Mouse (Mus musculus): ENCODE measurements around the gene Cadm1. TPM values are rescaled to one million over a fixed set of nuclear protein-coding genes. Genes with fewer than 3 reads are reported as not detected.

Cadm1 gene
- polyA plus RNA-seq, 1 experiment from 2014 or later: 7.4 TPM

DNA sequence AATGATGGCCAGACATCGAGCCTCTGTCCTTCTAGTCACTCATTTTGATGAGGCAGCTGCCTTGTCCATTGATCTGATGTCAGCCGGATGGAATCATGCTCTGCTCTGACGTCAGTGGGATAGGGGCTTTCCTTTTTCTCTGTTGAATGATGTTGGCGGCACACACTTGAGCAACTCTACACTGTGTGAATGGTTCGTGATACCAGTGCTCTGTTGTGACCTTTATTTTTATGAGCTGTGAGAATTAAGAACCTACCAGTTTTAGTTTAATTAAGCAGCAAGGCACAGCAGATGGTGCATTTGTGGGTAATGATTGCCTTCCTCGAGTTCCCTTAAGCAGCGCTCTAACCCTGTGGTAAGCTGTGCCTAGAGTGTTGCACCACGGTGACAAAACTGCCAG, 181.0 kb downstream of the Cadm1 start:
- Histone ChIP-seq H3K4me2 (no peak overlapping the region), H3K9me3 (replicated peaks) (no peaks in the 10 kb centered on the region), H3K27ac (no peak overlapping the region), H3K9ac (no peak overlapping the region), H3K36me3 (no peaks in the 10 kb centered on the region), H3K27me3 (no peaks in the 10 kb centered on the region), H3K4me3 (replicated peaks) (no peak overlapping the region), H3K4me1 (replicated peaks) (no peaks in the 10 kb centered on the region)
- 64% methylated on average over 8 of the region's 8 CpGs for WGBS (ENCODE audit: insufficient replicate concordance)
- DNase-seq (no peak), ATAC-seq (ENCODE audit: low read depth) (no peak)

DNA sequence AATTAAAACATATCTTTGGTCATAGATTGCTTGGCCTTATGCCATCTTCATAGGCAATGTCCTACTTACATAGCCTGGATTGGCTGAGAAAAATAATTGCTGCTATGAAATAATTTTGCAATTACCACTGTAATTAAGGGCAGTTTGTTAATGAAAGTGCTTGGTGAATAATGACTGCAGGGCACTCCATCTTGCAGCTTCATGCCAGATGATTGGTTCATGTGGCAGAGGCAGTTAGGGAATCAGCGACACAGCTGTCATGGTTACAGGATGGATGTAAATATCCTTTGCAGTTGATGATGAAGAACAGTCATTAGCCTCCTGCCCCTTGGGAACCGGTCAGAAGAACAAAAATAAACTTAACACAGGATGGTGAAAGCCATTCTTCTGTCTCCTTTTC, 184.6 kb downstream of the Cadm1 start:
- Histone ChIP-seq H3K9ac (no peak overlapping the region), H3K4me2 (no peak overlapping the region), H3K36me3 (no peaks in the 10 kb centered on the region), H3K27me3 (no peaks in the 10 kb centered on the region), H3K27ac (no peak overlapping the region), H3K4me3 (replicated peaks) (no peak overlapping the region), H3K4me1 (replicated peaks) (no peaks in the 10 kb centered on the region), H3K9me3 (replicated peaks) (no peaks in the 10 kb centered on the region)
- ATAC-seq (ENCODE audit: low read depth) (no peak), DNase-seq (no peak)
- WGBS (ENCODE audit: insufficient replicate concordance): 65% methylated on average over 2 of the region's 2 CpGs

GRCm38 (mm10) chr9:47715415-47715814, 185.4 kb downstream of the Cadm1 start:
- Histone ChIP-seq H3K9me3 (replicated peaks) (no peaks in the 10 kb centered on the region), H3K27ac (no peak overlapping the region), H3K4me2 (no peak overlapping the region), H3K36me3 (no peaks in the 10 kb centered on the region), H3K4me3 (replicated peaks) (no peak overlapping the region), H3K4me1 (replicated peaks) (no peaks in the 10 kb centered on the region), H3K9ac (no peak overlapping the region), H3K27me3 (no peaks in the 10 kb centered on the region)
- DNase-seq: no peak
- ATAC-seq (ENCODE audit: low read depth): no peak
- 57% methylated on average over 3 of the region's 3 CpGs for WGBS (ENCODE audit: insufficient replicate concordance)

GRCm38 (mm10) chr9:47716883-47717282, 186.9 kb downstream of the Cadm1 start:
- H3K4me3 ChIP-seq (replicated peaks): no peak overlapping the region
- H3K9me3 ChIP-seq (replicated peaks): no peaks in the 10 kb centered on the region
- H3K9ac ChIP-seq: no peak overlapping the region
- H3K27me3 ChIP-seq: no peaks in the 10 kb centered on the region
- H3K4me1 ChIP-seq (replicated peaks): no peaks in the 10 kb centered on the region
- DNase-seq: no peak
- no peak overlapping the region for H3K27ac ChIP-seq
- WGBS (ENCODE audit: insufficient replicate concordance): 72% methylated on average over 16 of the region's 16 CpGs
- ATAC-seq (ENCODE audit: low read depth): no peak
- H3K4me2 ChIP-seq: no peak overlapping the region
- H3K36me3 ChIP-seq: no peaks in the 10 kb centered on the region

- no peak overlapping the region for H3K4me2 ChIP-seq
- H3K4me1 ChIP-seq (replicated peaks): no peaks in the 10 kb centered on the region
- ATAC-seq (ENCODE audit: low read depth) (no peak), DNase-seq (no peak)
- WGBS (ENCODE audit: insufficient replicate concordance): 78% methylated on average over 3 of the region's 3 CpGs
- no peaks in the 10 kb centered on the region for H3K9me3 ChIP-seq (replicated peaks)
- no peaks in the 10 kb centered on the region for H3K36me3 ChIP-seq
- no peaks in the 10 kb centered on the region for H3K27me3 ChIP-seq
- H3K9ac ChIP-seq: no peak overlapping the region
- no peak overlapping the region for H3K27ac ChIP-seq
- H3K4me3 ChIP-seq (replicated peaks): no peak overlapping the region
Observed at GRCm38 (mm10) chr9:47727611-47728010, 197.6 kb downstream of the Cadm1 start.

DNA sequence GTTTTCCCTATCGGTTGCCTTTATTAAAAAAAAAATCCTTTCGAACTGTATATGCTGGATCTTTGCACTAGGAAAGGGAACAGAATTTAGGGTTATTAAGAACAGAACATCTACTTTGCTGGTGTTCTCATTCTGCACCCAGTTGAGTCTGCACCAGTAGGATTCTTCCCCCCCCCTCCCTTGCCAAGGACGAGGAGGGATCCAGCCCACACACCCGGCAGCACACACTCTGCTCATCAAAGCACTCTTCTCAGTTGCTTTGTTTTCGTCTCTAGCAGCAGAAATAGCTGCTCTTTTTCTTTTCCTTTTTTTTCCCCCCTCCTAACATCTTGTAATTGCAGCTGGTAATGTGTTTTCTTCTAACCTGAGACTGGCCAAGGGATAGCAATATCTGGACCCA, 198.9 kb downstream of the Cadm1 start:
- Histone ChIP-seq H3K9ac (no peak overlapping the region), H3K4me2 (no peak overlapping the region), H3K27ac (no peak overlapping the region), H3K36me3 (no peaks in the 10 kb centered on the region), H3K4me1 (replicated peaks) (no peaks in the 10 kb centered on the region), H3K27me3 (no peaks in the 10 kb centered on the region), H3K4me3 (replicated peaks) (no peak overlapping the region), H3K9me3 (replicated peaks) (no peaks in the 10 kb centered on the region)
- no peak for ATAC-seq (ENCODE audit: low read depth)
- 53% methylated on average over 5 of the region's 5 CpGs for WGBS (ENCODE audit: insufficient replicate concordance)
- no peak for DNase-seq

- H3K4me3 ChIP-seq (replicated peaks): no peak overlapping the region
- H3K4me1 ChIP-seq (replicated peaks): no peaks in the 10 kb centered on the region
- H3K27ac ChIP-seq: no peak overlapping the region
- no peak for DNase-seq
- 76% methylated on average over 6 of the region's 6 CpGs for WGBS (ENCODE audit: insufficient replicate concordance)
- no peaks in the 10 kb centered on the region for H3K9me3 ChIP-seq (replicated peaks)
- H3K9ac ChIP-seq: no peak overlapping the region
- no peak overlapping the region for H3K4me2 ChIP-seq
- no peak for ATAC-seq (ENCODE audit: low read depth)
- no peaks in the 10 kb centered on the region for H3K36me3 ChIP-seq
- no peaks in the 10 kb centered on the region for H3K27me3 ChIP-seq
Observed at GRCm38 (mm10) chr9:47730247-47730646, 200.3 kb downstream of the Cadm1 start.

DNA sequence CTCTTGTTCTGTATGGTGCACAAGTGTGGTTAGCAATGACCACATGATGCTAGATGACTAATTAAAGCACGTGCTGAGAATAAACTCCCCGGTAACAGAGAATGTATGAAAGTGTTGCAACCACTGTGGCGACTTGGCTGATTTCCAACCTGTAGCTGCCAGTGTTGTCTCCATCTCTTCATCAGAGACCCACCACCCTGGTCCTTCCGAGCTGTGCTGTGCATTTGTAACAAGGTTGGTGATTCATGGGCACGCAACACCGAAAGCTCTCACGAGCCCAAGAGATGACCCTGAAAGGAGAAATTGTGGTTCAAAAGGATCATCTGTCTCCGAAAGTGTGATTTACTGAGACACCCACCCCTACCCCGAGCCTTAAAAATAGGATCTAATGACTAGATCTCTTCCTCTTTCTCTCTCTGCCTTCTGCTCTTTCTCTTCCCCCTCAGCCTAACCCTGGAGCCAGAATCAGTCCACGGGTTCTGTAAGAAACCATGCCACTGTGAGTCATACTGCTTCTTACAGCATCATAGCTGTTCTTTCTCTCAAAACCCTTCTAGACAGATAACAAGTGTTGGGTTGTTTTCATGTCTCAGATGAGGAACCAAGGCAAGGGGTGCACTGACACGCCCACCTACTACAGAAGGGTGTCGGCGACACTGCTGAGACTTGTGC, 203.9 kb downstream of the Cadm1 start:
- H3K4me2 ChIP-seq: no peak overlapping the region
- ATAC-seq (ENCODE audit: low read depth) (no peak), DNase-seq (peak; percentile 1)
- no peak overlapping the region for H3K27ac ChIP-seq
- H3K27me3 ChIP-seq: no peaks in the 10 kb centered on the region
- H3K4me3 ChIP-seq (replicated peaks): no peak overlapping the region
- H3K9ac ChIP-seq: no peak overlapping the region
- H3K36me3 ChIP-seq: no peaks in the 10 kb centered on the region
- no peaks in the 10 kb centered on the region for H3K4me1 ChIP-seq (replicated peaks)
- WGBS (ENCODE audit: insufficient replicate concordance): 42% methylated on average over 13 of the region's 13 CpGs
- H3K9me3 ChIP-seq (replicated peaks): no peaks in the 10 kb centered on the region

- H3K9me3 ChIP-seq (replicated peaks): no peaks in the 10 kb centered on the region
- H3K4me2 ChIP-seq: no peak overlapping the region
- H3K9ac ChIP-seq: no peak overlapping the region
- H3K4me3 ChIP-seq (replicated peaks): no peak overlapping the region
- H3K27me3 ChIP-seq: no peaks in the 10 kb centered on the region
- H3K27ac ChIP-seq: no peak overlapping the region
- DNase-seq: no peak
- H3K4me1 ChIP-seq (replicated peaks): no peaks in the 10 kb centered on the region
- H3K36me3 ChIP-seq: no peaks in the 10 kb centered on the region
- WGBS (ENCODE audit: insufficient replicate concordance): 77% methylated on average over 5 of the region's 5 CpGs
- no peak for ATAC-seq (ENCODE audit: low read depth)
Observed at GRCm38 (mm10) chr9:47734905-47735304, 204.9 kb downstream of the Cadm1 start.

GRCm38 (mm10) chr9:47738799-47739198, 208.8 kb downstream of the Cadm1 start:
- H3K36me3 ChIP-seq: no peaks in the 10 kb centered on the region
- H3K27ac ChIP-seq: no peak overlapping the region
- H3K4me3 ChIP-seq (replicated peaks): no peak overlapping the region
- H3K9me3 ChIP-seq (replicated peaks): no peaks in the 10 kb centered on the region
- H3K9ac ChIP-seq: no peak overlapping the region
- no peak for DNase-seq
- 48% methylated on average over 4 of the region's 4 CpGs for WGBS (ENCODE audit: insufficient replicate concordance)
- H3K4me2 ChIP-seq: no peak overlapping the region
- no peaks in the 10 kb centered on the region for H3K4me1 ChIP-seq (replicated peaks)
- ATAC-seq (ENCODE audit: low read depth): no peak
- no peaks in the 10 kb centered on the region for H3K27me3 ChIP-seq

- H3K9ac ChIP-seq: no peak overlapping the region
- H3K4me1 ChIP-seq (replicated peaks): no peaks in the 10 kb centered on the region
- DNase-seq (no peak), ATAC-seq (ENCODE audit: low read depth) (no peak)
- 12% methylated on average over 7 of the region's 7 CpGs for WGBS (ENCODE audit: insufficient replicate concordance)
- no peak overlapping the region for H3K4me3 ChIP-seq (replicated peaks)
- no peak overlapping the region for H3K27ac ChIP-seq
- H3K36me3 ChIP-seq: no peaks in the 10 kb centered on the region
- no peaks in the 10 kb centered on the region for H3K9me3 ChIP-seq (replicated peaks)
- no peaks in the 10 kb centered on the region for H3K27me3 ChIP-seq
- H3K4me2 ChIP-seq: no peak overlapping the region
Observed at GRCm38 (mm10) chr9:47739276-47739675, 209.3 kb downstream of the Cadm1 start.

- H3K4me1 ChIP-seq (replicated peaks): no peaks in the 10 kb centered on the region
- H3K4me2 ChIP-seq: no peak overlapping the region
- H3K9ac ChIP-seq: no peak overlapping the region
- WGBS (ENCODE audit: insufficient replicate concordance): 72% methylated on average over 3 of the region's 3 CpGs
- H3K4me3 ChIP-seq (replicated peaks): no peak overlapping the region
- no peaks in the 10 kb centered on the region for H3K9me3 ChIP-seq (replicated peaks)
- no peaks in the 10 kb centered on the region for H3K27me3 ChIP-seq
- DNase-seq (no peak), ATAC-seq (ENCODE audit: low read depth) (no peak)
- no peaks in the 10 kb centered on the region for H3K36me3 ChIP-seq
- H3K27ac ChIP-seq: no peak overlapping the region
Observed at GRCm38 (mm10) chr9:47741751-47742150, 211.8 kb downstream of the Cadm1 start.

All from liver, embryonic 13.5 days (tissue).